Mouse (Mus musculus): ENCODE data around the gene Ttc38.
"Not testable (repeated sequence)": the region's sequence is repeated elsewhere in the genome, so short reads cannot be mapped to it uniquely, and the experiment has no call there.

GRCm38 (mm10) chr15:85865913-85866312 lies 33.8 kb downstream of the Ttc38 start:
- not testable (repeated sequence) for TF ChIP-seq CTCF (conservative IDR thresholded peaks at IDR 0.05; ENCODE audit: insufficient read depth, insufficient read length, low read depth, low read length); POLR2A (IDR thresholded peaks at IDR 0.05; ENCODE audit: low read depth, low read length)
